In genomic region chr13:79835592-79835991, GRCm38 (mm10) we compare ENCODE assay signal across 14 mouse cellular contexts.
"Had no signal": no experiment of that assay in that cellular context is flagged by ENCODE, and none has a peak within 500 bp of the region (broad histone marks: within the 10 kb centered on the region; RNA-seq: fewer than 3 reads in every experiment).

No protein-coding gene starts in this region.

- H3K4me2 ChIP-seq: kidney, embryonic 15.5 days; liver, embryonic 13.5 days; midbrain, embryonic 11.5 days had no signal

- H3K4me3 ChIP-seq: kidney, embryonic 15.5 days; left cerebral cortex, adult 2 months; liver, embryonic 13.5 days had no signal

- H3K27ac ChIP-seq: kidney, embryonic 15.5 days; left cerebral cortex, adult 2 months; liver, embryonic 13.5 days had no signal

- H3K27me3 ChIP-seq: kidney, embryonic 15.5 days; liver, embryonic 13.5 days had no signal

- H3K9me3 ChIP-seq: kidney, embryonic 15.5 days; liver, embryonic 13.5 days had no signal

- H3K9ac ChIP-seq: kidney, embryonic 15.5 days; liver, embryonic 13.5 days had no signal

- H3K4me1 ChIP-seq: kidney, embryonic 15.5 days; liver, embryonic 13.5 days had no signal

- DNase-seq: kidney, adult 8-10 months; kidney, postnatal 10 days; kidney, postnatal 36 days; layer of hippocampus, postnatal 36 days; liver, embryonic 13.5 days; lung, adult 2 months; lung, postnatal 14 days; lung, postnatal 4 days; midbrain, embryonic 14.5 days; thymus, adult 18-20 months; thymus, postnatal 36 days had no signal

- H3K36me3 ChIP-seq: kidney, embryonic 15.5 days; liver, embryonic 13.5 days had no signal
